Mouse (Mus musculus): ENCODE data around the gene Baiap2. TPM values are rescaled to one million over a fixed set of nuclear protein-coding genes. Genes with fewer than 3 reads are reported as not detected.

Baiap2 gene
- polyA plus RNA-seq, 1 experiment from 2014 or later: 12.0 TPM

GRCm38 (mm10) chr11:119939073-119939710, 3.4 kb upstream of the Baiap2 start:
- H3K4me2 ChIP-seq (replicated peaks): peak overlapping the region; percentile 45
- H3K4me1 ChIP-seq (replicated peaks): peaks cover 74% of the 10 kb centered on the region
- H3K36me3 ChIP-seq: no peaks in the 10 kb centered on the region
- no peak overlapping the region for H3K4me3 ChIP-seq (replicated peaks)
- peak overlapping the region; percentile 14; the same call in 1 of the 2 replicates for H3K9ac ChIP-seq
- H3K9me3 ChIP-seq: no peaks in the 10 kb centered on the region
- peak overlapping the region; percentile 68; the same call in 1 of the 2 replicates for H3K27ac ChIP-seq
- no peak for ATAC-seq
- WGBS: 50% methylated on average over 8 of the region's 8 CpGs
- no peaks in the 10 kb centered on the region for H3K27me3 ChIP-seq (replicated peaks)

- Histone ChIP-seq H3K27me3 (replicated peaks) (no peaks in the 10 kb centered on the region), H3K9ac (no peak overlapping the region), H3K9me3 (no peaks in the 10 kb centered on the region), H3K4me1 (replicated peaks) (peaks cover 75% of the 10 kb centered on the region), H3K4me3 (replicated peaks) (no peak overlapping the region), H3K36me3 (no peaks in the 10 kb centered on the region), H3K4me2 (replicated peaks) (peak overlapping the region; percentile 45; the same call in 1 of the 2 replicates), H3K27ac (no peak overlapping the region)
- 65% methylated on average over 4 of the region's 4 CpGs for WGBS
- no peak for ATAC-seq
Observed at GRCm38 (mm10) chr11:119939711-119940106, 2.9 kb upstream of the Baiap2 start.

- Histone ChIP-seq H3K4me1 (replicated peaks) (peaks cover 77% of the 10 kb centered on the region), H3K9ac (no peak overlapping the region)
Observed at GRCm38 (mm10) chr11:119940142-119940541, 2.4 kb upstream of the Baiap2 start.

GRCm38 (mm10) chr11:119941794-119942193, 769 bp upstream of the Baiap2 start:
- ATAC-seq: no peak
- H3K27me3 ChIP-seq (replicated peaks): no peaks in the 10 kb centered on the region
- peak overlapping the region; percentile 90 for H3K4me2 ChIP-seq (replicated peaks)
- no peaks in the 10 kb centered on the region for H3K36me3 ChIP-seq
- H3K4me1 ChIP-seq (replicated peaks): peaks cover 71% of the 10 kb centered on the region
- no peaks in the 10 kb centered on the region for H3K9me3 ChIP-seq
- 3% methylated on average over 8 of the region's 8 CpGs for WGBS
- peak overlapping the region; percentile 66; the same call in 1 of the 2 replicates for H3K9ac ChIP-seq
- H3K27ac ChIP-seq: peak overlapping the region; percentile 85
- peak overlapping the region; percentile 74 for H3K4me3 ChIP-seq (replicated peaks)

More at GRCm38 (mm10) chr11:119940142-119940541, 2.4 kb upstream of the Baiap2 start:
- H3K4me2 ChIP-seq (replicated peaks): no peak overlapping the region
- no peaks in the 10 kb centered on the region for H3K27me3 ChIP-seq (replicated peaks)
- no peak overlapping the region for H3K4me3 ChIP-seq (replicated peaks)
- 57% methylated on average over 11 of the region's 11 CpGs for WGBS
- H3K36me3 ChIP-seq: no peaks in the 10 kb centered on the region
- H3K9me3 ChIP-seq: no peaks in the 10 kb centered on the region
- no peak for ATAC-seq
- H3K27ac ChIP-seq: 0 out of 2 replicates have a peak overlapping the region, but pooled peaks have one; percentile 13

GRCm38 (mm10) chr11:119942201-119942726, 299 bp upstream of the Baiap2 start:
- no peaks in the 10 kb centered on the region for H3K27me3 ChIP-seq (replicated peaks)
- no peaks in the 10 kb centered on the region for H3K36me3 ChIP-seq
- H3K4me3 ChIP-seq (replicated peaks): peak overlapping the region; percentile 74
- H3K4me1 ChIP-seq (replicated peaks): peaks cover 67% of the 10 kb centered on the region
- H3K4me2 ChIP-seq (replicated peaks): peak overlapping the region; percentile 90
- ATAC-seq: peak; percentile 65
- no peaks in the 10 kb centered on the region for H3K9me3 ChIP-seq
- H3K27ac ChIP-seq: peak overlapping the region; percentile 85
- WGBS: 0% methylated on average over 43 of the region's 43 CpGs
- peak overlapping the region; percentile 66 for H3K9ac ChIP-seq

GRCm38 (mm10) chr11:119943428-119943988, 945 bp downstream of the Baiap2 start:
- H3K36me3 ChIP-seq: no peaks in the 10 kb centered on the region
- H3K27ac ChIP-seq: peak overlapping the region; percentile 3; the same call in 1 of the 2 replicates
- peaks cover 59% of the 10 kb centered on the region for H3K4me1 ChIP-seq (replicated peaks)
- peak overlapping the region; percentile 90 for H3K4me2 ChIP-seq (replicated peaks)
- H3K9ac ChIP-seq: peak overlapping the region; percentile 73
- 3% methylated on average over 32 of the region's 32 CpGs for WGBS
- peak overlapping the region; percentile 63 for H3K4me3 ChIP-seq (replicated peaks)
- no peaks in the 10 kb centered on the region for H3K9me3 ChIP-seq
- H3K27me3 ChIP-seq (replicated peaks): no peaks in the 10 kb centered on the region
- peak; percentile 24 for ATAC-seq

GRCm38 (mm10) chr11:119945343-119945742, 2.8 kb downstream of the Baiap2 start:
- ATAC-seq: no peak
- Histone ChIP-seq H3K27ac (no peak overlapping the region), H3K36me3 (no peaks in the 10 kb centered on the region), H3K4me2 (replicated peaks) (0 out of 2 replicates have a peak overlapping the region, but pooled peaks have one; percentile 3), H3K9me3 (no peaks in the 10 kb centered on the region), H3K4me3 (replicated peaks) (no peak overlapping the region), H3K9ac (no peak overlapping the region), H3K27me3 (replicated peaks) (no peaks in the 10 kb centered on the region), H3K4me1 (replicated peaks) (peaks cover 43% of the 10 kb centered on the region)
- 61% methylated on average over 7 of the region's 7 CpGs for WGBS

- Histone ChIP-seq H3K9me3 (no peaks in the 10 kb centered on the region), H3K9ac (no peak overlapping the region), H3K36me3 (no peaks in the 10 kb centered on the region), H3K4me3 (replicated peaks) (no peak overlapping the region), H3K4me2 (replicated peaks) (no peak overlapping the region), H3K27ac (no peak overlapping the region), H3K27me3 (replicated peaks) (no peaks in the 10 kb centered on the region), H3K4me1 (replicated peaks) (peaks cover 24% of the 10 kb centered on the region)
- ATAC-seq: no peak
- WGBS: 97% methylated on average over 1 of the region's 1 CpGs
Observed at GRCm38 (mm10) chr11:119947426-119947825, 4.9 kb downstream of the Baiap2 start.

- H3K9ac ChIP-seq: no peak overlapping the region
Observed at GRCm38 (mm10) chr11:119947897-119948296, 5.3 kb downstream of the Baiap2 start.

GRCm38 (mm10) chr11:119948305-119948704, 5.7 kb downstream of the Baiap2 start:
- Histone ChIP-seq H3K27me3 (replicated peaks) (no peaks in the 10 kb centered on the region), H3K27ac (no peak overlapping the region), H3K4me1 (replicated peaks) (peaks cover 32% of the 10 kb centered on the region), H3K36me3 (no peaks in the 10 kb centered on the region), H3K4me3 (replicated peaks) (no peak overlapping the region), H3K9ac (no peak overlapping the region), H3K4me2 (replicated peaks) (no peak overlapping the region), H3K9me3 (no peaks in the 10 kb centered on the region)
- no peak for ATAC-seq
- 58% methylated on average over 4 of the region's 4 CpGs for WGBS

More at GRCm38 (mm10) chr11:119947897-119948296, 5.3 kb downstream of the Baiap2 start:
- Histone ChIP-seq H3K4me2 (replicated peaks) (no peak overlapping the region), H3K4me1 (replicated peaks) (peaks cover 29% of the 10 kb centered on the region), H3K4me3 (replicated peaks) (no peak overlapping the region), H3K27me3 (replicated peaks) (no peaks in the 10 kb centered on the region), H3K36me3 (no peaks in the 10 kb centered on the region), H3K27ac (no peak overlapping the region), H3K9me3 (no peaks in the 10 kb centered on the region)
- no peak for ATAC-seq
- WGBS: 45% methylated on average over 2 of the region's 2 CpGs

GRCm38 (mm10) chr11:119948803-119949202, 6.2 kb downstream of the Baiap2 start:
- no peak overlapping the region for H3K4me2 ChIP-seq (replicated peaks)
- WGBS: 82% methylated on average over 2 of the region's 2 CpGs
- H3K9me3 ChIP-seq: no peaks in the 10 kb centered on the region
- no peak overlapping the region for H3K9ac ChIP-seq
- H3K27ac ChIP-seq: no peak overlapping the region
- no peak for ATAC-seq
- no peaks in the 10 kb centered on the region for H3K36me3 ChIP-seq
- no peaks in the 10 kb centered on the region for H3K27me3 ChIP-seq (replicated peaks)
- peaks cover 31% of the 10 kb centered on the region for H3K4me1 ChIP-seq (replicated peaks)
- H3K4me3 ChIP-seq (replicated peaks): no peak overlapping the region

GRCm38 (mm10) chr11:119950535-119950934, 8.0 kb downstream of the Baiap2 start:
- H3K4me1 ChIP-seq (replicated peaks): peaks cover 34% of the 10 kb centered on the region
- H3K9me3 ChIP-seq: no peaks in the 10 kb centered on the region
- H3K36me3 ChIP-seq: no peaks in the 10 kb centered on the region
- no peaks in the 10 kb centered on the region for H3K27me3 ChIP-seq (replicated peaks)
- no peak overlapping the region for H3K27ac ChIP-seq
- H3K4me3 ChIP-seq (replicated peaks): no peak overlapping the region
- H3K9ac ChIP-seq: no peak overlapping the region
- no peak overlapping the region for H3K4me2 ChIP-seq (replicated peaks)
- 95% methylated on average over 3 of the region's 3 CpGs for WGBS
- ATAC-seq: no peak
